Mouse (Mus musculus) right cerebral cortex, postnatal 10 days (tissue): Measurements from ENCODE around the gene Rpl15.

Source experiments
- DNase-seq, 2 experiments: peaks; one replicate each; pipeline ENCODE4 v3.0.0; 2021; ENCODE audit warnings: low spot score in 2 of 2

The Rpl15 gene

GRCm38 (mm10) chr14:18270529-18271441 lies at the start of gene Rpl15, which contains the start of gene Nkiras1:
Gene Rpl15 (minus strand): TSS chr14:18271391.
Gene Nkiras1 (plus strand): TSS chr14:18271136.
- DNase-seq: peak; percentile 99

GRCm38 (mm10) chr14:18317457-18318411 lies 46.5 kb upstream of the Rpl15 start:
- DNase-seq: no peak

- no peak for DNase-seq
Measured at GRCm38 (mm10) chr14:18304165-18304564, 33.0 kb upstream of the Rpl15 start.

DNA sequence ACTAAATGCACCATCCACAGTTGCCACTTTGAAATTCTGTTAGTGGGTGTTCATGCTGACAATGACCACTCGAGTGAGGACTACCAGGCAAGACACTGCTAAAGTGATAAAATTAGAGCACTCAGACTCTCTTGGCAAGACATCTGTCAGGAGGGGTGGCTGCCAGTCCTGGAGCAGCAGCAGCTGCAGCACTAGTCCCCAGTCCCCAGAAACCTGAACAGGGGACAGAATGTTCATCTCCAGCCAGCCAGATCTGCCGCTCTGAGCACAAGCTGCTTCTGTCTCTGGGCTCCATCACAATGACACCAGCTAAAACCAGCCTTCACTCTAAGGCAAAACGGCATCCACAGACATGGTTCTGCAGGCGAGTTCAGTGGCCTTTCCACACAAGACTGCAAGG lies 32.1 kb upstream of the Rpl15 start:
- DNase-seq: peak; percentile 78 to 86

GRCm38 (mm10) chr14:18302750-18303149 lies 31.6 kb upstream of the Rpl15 start:
- no peak for DNase-seq

DNA sequence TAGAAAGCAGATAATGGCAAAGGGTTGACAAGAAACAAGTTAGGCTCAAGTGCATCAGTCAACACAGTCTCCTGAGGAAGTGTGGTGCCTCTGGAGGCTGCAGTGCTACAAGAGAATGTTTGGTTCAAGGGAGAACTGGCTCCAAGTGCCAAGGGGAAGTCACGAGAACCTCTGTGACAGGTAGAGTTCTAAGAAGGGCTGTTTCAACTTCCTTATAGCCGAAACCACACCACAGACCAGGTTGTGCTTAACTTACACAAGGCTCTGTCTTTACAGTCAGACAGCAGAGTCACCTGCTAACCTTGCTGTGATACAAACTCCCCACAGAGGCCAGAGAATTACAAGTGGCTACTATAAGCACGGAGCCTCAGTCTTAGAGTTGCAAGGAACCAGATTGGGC lies 30.4 kb upstream of the Rpl15 start:
- DNase-seq: no peak

- no peak for DNase-seq
Measured at GRCm38 (mm10) chr14:18300676-18301075, 29.5 kb upstream of the Rpl15 start.

GRCm38 (mm10) chr14:18298874-18299273 lies 27.7 kb upstream of the Rpl15 start:
- no peak for DNase-seq

- no peak for DNase-seq
Measured at GRCm38 (mm10) chr14:18297441-18297840, 26.2 kb upstream of the Rpl15 start.

GRCm38 (mm10) chr14:18292578-18292977 lies 21.4 kb upstream of the Rpl15 start:
- no peak for DNase-seq

DNA sequence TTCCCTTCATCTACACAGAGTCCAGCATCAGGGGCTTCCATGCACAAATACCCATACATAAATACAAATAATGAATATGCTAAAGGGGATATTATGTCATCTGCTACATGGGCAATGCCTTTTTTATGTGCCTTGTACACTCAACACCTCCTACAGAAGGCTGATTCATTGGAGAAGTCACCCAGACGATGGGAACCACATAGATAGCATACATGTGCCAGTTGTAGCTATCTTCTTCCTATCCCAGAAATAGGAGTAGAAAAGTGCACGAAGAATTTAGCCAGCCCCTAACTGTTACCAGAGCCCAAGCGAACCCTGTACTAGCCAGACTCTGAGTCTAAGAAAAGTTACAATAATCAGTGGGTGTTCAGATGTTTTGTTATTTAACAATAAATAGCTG lies 20.9 kb upstream of the Rpl15 start:
- DNase-seq: no peak

- no peak for DNase-seq
Measured at GRCm38 (mm10) chr14:18287391-18287790, 16.2 kb upstream of the Rpl15 start.

GRCm38 (mm10) chr14:18286441-18286840 lies 15.2 kb upstream of the Rpl15 start:
- no peak for DNase-seq

DNA sequence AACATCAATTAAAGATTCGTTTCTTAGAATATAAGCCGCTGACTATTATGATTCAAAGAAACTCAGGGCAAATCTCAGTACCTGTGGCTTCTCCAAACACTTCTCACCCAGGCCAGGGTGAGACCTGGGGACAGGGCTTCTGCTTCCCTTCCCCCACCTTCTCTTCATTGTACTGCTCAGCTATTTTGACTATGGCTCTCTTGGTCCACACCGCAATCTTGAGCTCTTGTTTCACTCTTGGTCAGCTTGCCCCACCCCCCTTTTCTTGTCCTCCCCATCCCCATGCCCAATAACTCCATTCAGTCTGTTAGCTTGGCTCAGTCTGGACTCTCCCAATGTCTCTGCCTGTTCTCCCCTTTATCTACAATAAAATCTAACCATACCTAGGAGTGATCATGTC lies 14.3 kb upstream of the Rpl15 start:
- no peak for DNase-seq

DNA sequence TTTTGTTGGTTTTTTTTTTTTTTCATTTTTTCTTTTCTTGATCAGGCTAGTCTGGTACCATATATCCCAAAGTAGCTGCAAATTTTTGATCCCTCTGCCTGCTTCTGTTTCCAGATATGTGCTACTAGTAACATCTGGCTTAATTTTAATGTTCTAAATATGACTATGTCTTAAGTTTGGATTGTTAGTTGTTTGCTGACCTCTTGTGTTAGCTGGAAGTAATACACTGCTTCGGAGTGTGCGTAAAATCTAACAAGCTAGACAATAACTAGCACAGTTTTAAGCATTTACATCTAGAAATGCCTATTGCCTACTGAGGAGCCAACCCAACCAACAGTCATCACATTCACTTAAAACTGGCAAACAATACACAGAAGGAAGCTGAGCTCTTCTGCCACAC lies 13.4 kb upstream of the Rpl15 start:
- DNase-seq: no peak

DNA sequence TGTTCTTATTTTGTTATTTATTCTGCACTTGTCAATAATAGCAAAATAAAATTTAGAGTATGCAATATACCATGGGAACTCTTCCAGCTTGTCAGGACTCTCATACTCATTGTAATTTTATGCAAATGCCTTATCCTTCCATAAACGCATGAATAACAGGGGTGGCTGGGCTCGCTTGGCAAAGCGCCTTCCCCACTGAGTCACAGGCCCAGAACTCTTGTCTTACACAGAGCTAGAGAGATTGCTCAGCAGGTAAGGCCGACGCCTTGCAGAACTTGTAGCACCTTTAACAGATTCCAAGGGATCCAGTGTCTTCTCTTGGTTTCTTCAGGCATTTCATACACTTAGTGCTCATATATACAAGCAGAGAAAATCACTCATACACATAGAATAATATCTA lies 9.2 kb upstream of the Rpl15 start:
- DNase-seq: no peak

GRCm38 (mm10) chr14:18274526-18274925 lies 3.3 kb upstream of the Rpl15 start:
- DNase-seq: no peak

DNA sequence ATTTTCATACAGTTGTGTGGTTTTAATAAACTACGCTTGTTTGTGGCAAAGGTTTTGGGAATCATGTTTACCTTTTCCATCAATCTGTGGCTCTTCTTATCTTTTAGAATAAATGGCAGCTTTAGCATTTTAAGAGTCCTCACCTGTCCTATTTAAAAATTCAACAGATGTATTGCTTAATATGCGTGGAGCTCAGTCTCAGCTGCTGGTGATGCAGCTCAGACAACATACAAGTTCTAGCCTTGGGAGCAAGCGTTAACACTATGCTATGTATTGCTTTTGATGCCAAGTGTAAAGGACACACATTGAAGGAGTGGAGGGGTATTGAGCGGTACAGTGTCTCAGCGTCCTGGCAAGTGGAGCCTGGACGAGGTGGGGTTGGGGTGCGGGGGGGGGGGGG lies 475 bp upstream of the Rpl15 start:
- no peak for DNase-seq

GRCm38 (mm10) chr14:18269947-18270528 lies 1.2 kb downstream of the Rpl15 start:
- DNase-seq: peak in 1 of 2 experiments; percentile 43

DNA sequence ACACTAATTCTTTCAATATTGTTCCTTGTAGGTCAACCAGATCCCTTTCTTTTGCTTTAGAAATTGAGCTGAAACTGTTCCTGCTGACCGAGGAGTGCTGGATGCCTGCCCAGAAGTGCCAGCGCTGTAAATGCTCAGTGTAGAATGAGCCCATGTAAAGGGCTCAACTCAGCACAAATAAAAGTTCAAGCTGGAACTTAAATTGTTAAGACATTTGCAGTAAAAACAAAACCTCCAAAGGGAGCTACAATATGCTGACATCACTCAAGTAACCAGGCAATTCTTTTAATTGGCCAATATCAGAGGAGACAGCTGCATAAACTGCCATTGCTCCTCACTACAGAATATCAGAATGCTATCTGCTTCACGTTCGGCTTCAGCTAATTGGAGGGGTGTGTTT lies 7.8 kb downstream of the Rpl15 start:
- DNase-seq: peak; percentile 71 to 72

DNA sequence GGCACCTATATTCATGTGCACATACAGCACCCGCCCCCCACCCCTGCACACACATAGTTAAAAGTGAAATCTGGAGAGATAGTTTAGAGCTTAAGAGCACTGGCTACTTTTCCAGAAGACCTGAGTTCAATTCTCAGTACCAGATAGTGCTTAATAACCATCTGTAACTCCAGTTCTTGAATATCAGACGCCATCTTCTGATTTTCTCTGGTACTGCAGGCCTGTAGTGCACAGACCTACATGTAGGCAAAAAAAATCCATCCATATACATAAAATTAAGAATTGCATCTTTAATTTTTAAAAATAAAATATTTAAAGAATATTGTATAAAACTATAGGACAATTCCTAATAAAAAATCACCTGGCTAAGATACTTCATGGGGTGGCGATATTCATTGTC lies 10.0 kb downstream of the Rpl15 start:
- no peak for DNase-seq

- DNase-seq: no peak
Measured at GRCm38 (mm10) chr14:18242638-18243130, 28.5 kb downstream of the Rpl15 start.
